Mouse (Mus musculus) midbrain, embryonic 11.5 days (tissue): ENCODE results near the gene Actl11. TPM values are rescaled to one million over a fixed set of nuclear protein-coding genes. Genes with fewer than 3 reads are reported as not detected.

Experiments used
- ATAC-seq: fragments of 200-750 bp; cut with Nextera tagmentation; 2 replicates; pipeline ENCODE4 v1.8.0; 2017; ENCODE audit warnings: moderate TSS enrichment, moderate library complexity; ENCODE audit not compliant: low FRiP score
- DNase-seq: peaks from one replicate; pipeline ENCODE4 v3.0.0; 2015; ENCODE audit warnings: low spot score; ENCODE audit errors: missing footprints
- H3K27ac ChIP-seq: fragments of 300-500 bp; sonication (generic); 2 replicates; pipeline ENCODE4 v1.5.1; 2014; ENCODE audit warnings: low read depth, low read length
- H3K27me3 ChIP-seq: fragments of 300-500 bp; sonication (generic); 2 replicates; pipeline ENCODE4 v1.6.1; 2014; ENCODE audit warnings: mild to moderate bottlenecking, low read length, moderate library complexity, mixed read lengths; ENCODE audit not compliant: control insufficient read depth, insufficient read depth
- H3K36me3 ChIP-seq: fragments of 300-500 bp; sonication (generic); 2 replicates; pipeline ENCODE4 v1.6.1; 2014; ENCODE audit warnings: mild to moderate bottlenecking, low read length, moderate library complexity, mixed read lengths; ENCODE audit not compliant: control insufficient read depth, insufficient read depth
- H3K4me1 ChIP-seq: fragments of 300-500 bp; sonication (generic); 2 replicates; pipeline ENCODE4 v1.6.1; 2014; ENCODE audit warnings: low read length; ENCODE audit not compliant: control insufficient read depth, insufficient read depth
- H3K4me2 ChIP-seq: fragments of 300-500 bp; sonication (generic); 2 replicates; pipeline ENCODE4 v1.6.1; 2014; ENCODE audit warnings: mild to moderate bottlenecking, moderate library complexity
- H3K4me3 ChIP-seq: fragments of 300-500 bp; sonication (generic); 2 replicates; pipeline ENCODE4 v1.5.1; 2014; ENCODE audit warnings: low read depth, low read length
- H3K9ac ChIP-seq: fragments of 300-500 bp; sonication (generic); 2 replicates; pipeline ENCODE4 v1.6.1; 2014; ENCODE audit warnings: low read length
- H3K9me3 ChIP-seq: fragments of 300-500 bp; sonication (generic); 2 replicates; pipeline ENCODE4 v1.6.1; 2016; ENCODE audit warnings: low read length; ENCODE audit not compliant: control insufficient read depth
- WGBS: fragments of 180-500 bp; shearing (Covaris S2); extraction: QIAGEN DNeasy Blood & Tissue Kit; methylation state at CpG from one replicate; pipeline ENCODE4 v1.1.7; 2014; 5-methylcytosine and 5-hydroxymethylcytosine counted together
- polyA plus RNA-seq: library from polyadenylated mRNA; unstranded; fragments of >200 nt; fragmentation: Nextera tagmentation; extraction: Ambion mirVana; gene quantifications from 2 replicates; pipeline ENCODE4 v1.2.1, GENCODE M21; 2014

Actl11 gene
- polyA plus RNA-seq, 1 experiment from 2014 or later: not detected

GRCm38 (mm10) chr9:107901627-107901914, 26.7 kb upstream of the Actl11 start:
- no peak for DNase-seq

GRCm38 (mm10) chr9:107904726-107905125, 23.5 kb upstream of the Actl11 start:
- ATAC-seq: peak; percentile 69
- H3K9ac ChIP-seq: no peak overlapping the region
- H3K36me3 ChIP-seq: no peaks in the 10 kb centered on the region
- DNase-seq: peak; percentile 99
- no peak overlapping the region for H3K4me3 ChIP-seq
- H3K9me3 ChIP-seq: no peaks in the 10 kb centered on the region
- no peak overlapping the region for H3K27ac ChIP-seq
- 7% methylated on average over 4 of the region's 4 CpGs for WGBS
- H3K27me3 ChIP-seq: peaks cover 12% of the 10 kb centered on the region
- H3K4me2 ChIP-seq: no peak overlapping the region
- peaks cover 25% of the 10 kb centered on the region for H3K4me1 ChIP-seq

More at GRCm38 (mm10) chr9:107901627-107901914, 26.7 kb upstream of the Actl11 start:
- ATAC-seq: no peak
- Histone ChIP-seq H3K36me3 (no peaks in the 10 kb centered on the region), H3K27ac (no peak overlapping the region), H3K9me3 (no peaks in the 10 kb centered on the region), H3K27me3 (peaks cover 12% of the 10 kb centered on the region), H3K4me3 (peak overlapping the region; percentile 28; the same call in 1 of the 2 replicates), H3K4me1 (peaks cover 9% of the 10 kb centered on the region), H3K9ac (no peak overlapping the region; the same call in 1 of the 2 replicates), H3K4me2 (peak overlapping the region; percentile 68)
- WGBS: 5% methylated on average over 17 of the region's 17 CpGs

DNA sequence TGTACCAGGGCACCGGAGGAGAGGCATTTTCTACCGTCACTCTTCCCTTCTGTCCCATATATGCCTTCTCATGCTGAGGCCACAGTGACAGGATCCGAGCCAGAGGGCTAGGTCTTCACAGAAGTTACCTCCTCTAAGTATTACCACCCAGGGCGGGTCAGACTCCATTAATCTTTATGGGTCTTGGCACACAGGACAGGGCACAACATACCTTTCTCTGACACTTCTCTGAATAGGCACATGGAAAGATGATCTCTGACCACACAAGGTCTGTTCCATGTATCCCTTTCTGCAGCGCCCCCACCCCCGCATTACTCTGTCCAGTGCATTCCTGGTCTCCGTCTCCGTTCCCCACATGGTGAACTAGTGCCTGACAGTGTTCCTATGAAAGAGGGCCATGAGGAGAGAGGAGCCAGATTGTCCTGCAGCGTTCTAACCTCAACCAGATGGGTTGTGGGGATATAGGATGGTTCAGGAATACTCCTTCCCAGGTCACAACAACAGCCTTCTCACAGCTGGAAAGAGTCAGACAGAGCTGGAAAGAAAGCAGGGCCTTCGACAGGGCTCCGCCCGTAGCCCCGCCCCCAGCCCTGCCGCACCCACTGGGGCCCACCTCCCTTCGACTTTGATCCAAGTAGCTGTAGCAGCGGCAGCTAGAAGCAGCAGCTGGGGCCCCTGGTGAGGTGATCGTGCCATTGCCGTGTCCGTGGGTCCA, 21.9 kb upstream of the Actl11 start, which contains the start of gene Mst1r:
Gene Mst1r (plus strand): TSS at position 622 of the 715 bp plus-strand sequence.
- Histone ChIP-seq H3K4me2 (peak within 1 kb of the TSS; percentile 50), H3K9ac (peak within 1 kb of the TSS; percentile 62), H3K27ac (no peak within 1 kb of the TSS), H3K9me3 (no peaks in the 10 kb centered on the region), H3K4me1 (peaks cover 19% of the 10 kb centered on the region), H3K27me3 (peaks cover 3% of the 10 kb centered on the region; the same call in 1 of the 2 replicates), H3K4me3 (peak within 1 kb of the TSS; percentile 25), H3K36me3 (no peaks in the 10 kb centered on the region)
- DNase-seq (peak; percentile 94), ATAC-seq (peak; percentile 54; the same call in 1 of the 2 replicates)
- 22% methylated on average over 19 of the region's 19 CpGs for WGBS

DNA sequence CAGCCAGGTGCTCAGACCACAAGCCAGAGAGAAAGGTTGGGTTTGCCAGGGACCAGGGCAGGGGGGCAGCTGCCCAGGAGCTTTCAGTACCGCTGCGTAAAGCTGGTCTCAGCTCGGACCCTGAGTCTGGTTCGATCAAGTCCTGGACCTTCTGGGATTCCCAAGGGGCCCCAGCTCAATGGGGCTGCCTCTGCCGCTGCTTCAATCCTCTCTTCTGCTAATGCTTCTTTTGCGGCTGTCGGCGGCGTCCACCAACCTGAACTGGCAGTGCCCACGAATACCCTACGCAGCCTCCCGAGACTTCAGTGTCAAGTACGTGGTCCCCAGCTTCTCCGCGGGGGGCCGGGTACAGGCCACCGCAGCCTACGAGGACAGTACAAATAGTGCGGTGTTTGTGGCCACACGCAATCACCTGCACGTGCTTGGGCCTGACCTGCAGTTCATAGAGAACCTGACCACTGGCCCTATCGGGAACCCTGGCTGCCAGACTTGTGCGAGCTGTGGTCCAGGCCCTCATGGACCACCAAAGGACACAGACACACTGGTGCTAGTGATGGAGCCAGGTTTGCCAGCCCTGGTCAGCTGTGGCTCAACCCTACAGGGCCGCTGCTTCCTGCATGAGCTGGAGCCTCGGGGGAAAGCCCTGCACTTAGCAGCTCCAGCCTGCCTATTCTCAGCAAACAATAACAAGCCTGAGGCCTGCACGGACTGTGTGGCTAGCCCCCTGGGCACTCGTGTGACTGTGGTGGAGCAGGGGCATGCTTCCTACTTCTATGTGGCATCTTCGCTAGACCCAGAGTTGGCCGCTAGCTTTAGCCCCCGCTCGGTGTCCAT, 21.1 kb upstream of the Actl11 start:
- H3K4me1 ChIP-seq: peaks cover 19% of the 10 kb centered on the region
- peak overlapping the region; percentile 25 for H3K4me3 ChIP-seq
- 0 out of 2 replicates have a peak, but pooled peaks have one; percentile 6 for ATAC-seq
- H3K9ac ChIP-seq: peak overlapping the region; percentile 62
- no peaks in the 10 kb centered on the region for H3K36me3 ChIP-seq
- DNase-seq: peak; percentile 88
- WGBS: 45% methylated on average over 31 of the region's 31 CpGs
- peaks cover under 1% of the 10 kb centered on the region; the same call in 1 of the 2 replicates for H3K27me3 ChIP-seq
- no peaks in the 10 kb centered on the region for H3K9me3 ChIP-seq
- H3K4me2 ChIP-seq: peak overlapping the region; percentile 50
- no peak overlapping the region for H3K27ac ChIP-seq

GRCm38 (mm10) chr9:107907801-107908120, 20.5 kb upstream of the Actl11 start:
- 80% methylated on average over 14 of the region's 14 CpGs for WGBS
- Histone ChIP-seq H3K27me3 (no peaks in the 10 kb centered on the region; the same call in 1 of the 2 replicates), H3K9ac (no peak overlapping the region), H3K4me1 (peaks cover 19% of the 10 kb centered on the region), H3K9me3 (no peaks in the 10 kb centered on the region), H3K36me3 (no peaks in the 10 kb centered on the region), H3K4me2 (no peak overlapping the region), H3K27ac (no peak overlapping the region), H3K4me3 (no peak overlapping the region)
- ATAC-seq (no peak), DNase-seq (no peak)

- H3K4me3 ChIP-seq: no peak overlapping the region
- WGBS: 31% methylated on average over 18 of the region's 18 CpGs
- no peak overlapping the region; the same call in 1 of the 2 replicates for H3K4me2 ChIP-seq
- DNase-seq: no peak
- H3K27me3 ChIP-seq: no peaks in the 10 kb centered on the region; the same call in 1 of the 2 replicates
- H3K27ac ChIP-seq: no peak overlapping the region
- H3K4me1 ChIP-seq: peaks cover 19% of the 10 kb centered on the region
- no peaks in the 10 kb centered on the region for H3K9me3 ChIP-seq
- 0 out of 2 replicates have a peak overlapping the region, but pooled peaks have one; percentile 12 for H3K9ac ChIP-seq
- H3K36me3 ChIP-seq: no peaks in the 10 kb centered on the region
- no peak for ATAC-seq
These were observed 19.7 kb upstream of the Actl11 start for GRCm38 (mm10) chr9:107908410-107909158.

GRCm38 (mm10) chr9:107910025-107910769, 18.1 kb upstream of the Actl11 start:
- WGBS: 91% methylated on average over 15 of the region's 15 CpGs
- Histone ChIP-seq H3K9ac (no peak overlapping the region), H3K27ac (no peak overlapping the region), H3K27me3 (no peaks in the 10 kb centered on the region; the same call in 1 of the 2 replicates), H3K36me3 (no peaks in the 10 kb centered on the region), H3K4me2 (no peak overlapping the region), H3K9me3 (no peaks in the 10 kb centered on the region), H3K4me3 (no peak overlapping the region), H3K4me1 (peaks cover 19% of the 10 kb centered on the region)
- peak; percentile 10 for DNase-seq
- no peak for ATAC-seq

DNA sequence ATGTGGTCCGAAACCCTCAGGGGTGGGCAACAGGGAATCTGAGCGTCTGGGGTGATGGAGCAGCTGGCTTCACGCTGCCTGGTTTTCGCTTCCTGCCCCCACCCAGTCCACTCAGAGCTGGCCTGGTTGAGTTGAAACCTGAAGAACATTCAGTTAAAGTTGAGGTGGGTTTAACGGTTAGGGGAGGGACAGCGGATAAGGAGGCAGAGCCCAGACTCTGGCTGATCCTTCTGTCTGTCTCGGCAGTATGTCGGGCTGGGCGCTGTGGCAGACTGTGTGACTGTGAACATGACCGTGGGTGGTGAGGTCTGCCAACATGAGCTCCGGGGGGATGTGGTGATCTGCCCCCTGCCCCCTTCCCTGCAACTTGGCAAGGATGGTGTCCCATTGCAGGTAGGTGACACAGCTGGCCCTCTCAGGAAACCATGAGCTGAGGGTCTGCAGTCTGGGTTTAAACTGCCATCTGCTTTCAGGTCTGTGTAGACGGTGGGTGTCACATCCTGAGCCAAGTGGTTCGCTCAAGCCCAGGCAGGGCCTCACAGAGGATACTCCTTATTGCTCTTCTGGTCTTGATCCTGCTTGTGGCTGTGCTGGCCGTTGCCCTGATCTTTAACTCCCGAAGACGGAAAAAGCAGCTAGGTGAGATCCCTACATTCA, 13.4 kb upstream of the Actl11 start:
- no peak overlapping the region for H3K4me3 ChIP-seq
- no peak overlapping the region for H3K4me2 ChIP-seq
- peaks cover 11% of the 10 kb centered on the region for H3K4me1 ChIP-seq
- H3K36me3 ChIP-seq: no peaks in the 10 kb centered on the region
- ATAC-seq (no peak), DNase-seq (no peak)
- no peak overlapping the region for H3K9ac ChIP-seq
- H3K9me3 ChIP-seq: no peaks in the 10 kb centered on the region
- H3K27me3 ChIP-seq: no peaks in the 10 kb centered on the region
- H3K27ac ChIP-seq: no peak overlapping the region
- WGBS: 83% methylated on average over 16 of the region's 16 CpGs
